In genomic region chr12:12148659-12149399, GRCm38 (mm10) we compare ENCODE assay signal across 8 mouse cellular contexts.
A peak's percentile ranks its signal among the peaks of the same experiment; 100 is the strongest.
DNase-seq lines count a peak whose midpoint lies in the region; ATAC-seq lines count a peak whose summit lies in the region.

No protein-coding gene starts in this region.

- no peaks in the 10 kb centered on the region for H3K36me3 ChIP-seq in midbrain, embryonic 12.5 days

- H3K9ac ChIP-seq in midbrain, embryonic 12.5 days (replicated peaks), result no peak overlapping the region

- DNase-seq in kidney, adult 9 months, result peak; percentile 27
- DNase-seq in kidney, postnatal 4 days, result no peak
- peak; percentile 25 for DNase-seq in Muller cell, postnatal 12 days (ENCODE audit: inconsistent ontology term)
- DNase-seq in fibroblast of lung, adult 2 months (ENCODE audit: low read depth), result peak; percentile 18
- no peak for DNase-seq in T-cell, adult 2 months (ENCODE audit: low spot score)
- DNase-seq in urinary bladder, postnatal 10 days (ENCODE audit: low spot score), result no peak

- H3K4me2 ChIP-seq in midbrain, embryonic 12.5 days (replicated peaks), result no peak overlapping the region

- ATAC-seq in midbrain, embryonic 12.5 days (ENCODE audit: low FRiP score, low read depth), result peak; percentile 52; the same call in 1 of the 2 replicates
- no peak for ATAC-seq in erythroid progenitor cell, adult 5-6 weeks (replicated peaks; ENCODE audit: low FRiP score, poor library complexity, severe bottlenecking)

- no peaks in the 10 kb centered on the region for H3K4me1 ChIP-seq in midbrain, embryonic 12.5 days

- no peak overlapping the region for H3K4me3 ChIP-seq in midbrain, embryonic 12.5 days

- H3K27me3 ChIP-seq in midbrain, embryonic 12.5 days, result no peaks in the 10 kb centered on the region

- WGBS in midbrain, embryonic 12.5 days, result 65% methylated on average over 3 of the region's 3 CpGs

- H3K27ac ChIP-seq in midbrain, embryonic 12.5 days (replicated peaks), result no peak overlapping the region

- no peaks in the 10 kb centered on the region for H3K9me3 ChIP-seq in midbrain, embryonic 12.5 days

Comparison
In these comparisons a context has a peak if more than half of its experiments do, and no peak if none do; other contexts are left out.
1. DNase-seq: peak in kidney, adult 9 months (single experiment), Muller cell, postnatal 12 days (single experiment) and fibroblast of lung, adult 2 months (single experiment); none in kidney, postnatal 4 days (0 of 2), T-cell, adult 2 months (single experiment) and urinary bladder, postnatal 10 days (single experiment).